Mouse (Mus musculus): ENCODE measurements around the gene Selplg.

DNA sequence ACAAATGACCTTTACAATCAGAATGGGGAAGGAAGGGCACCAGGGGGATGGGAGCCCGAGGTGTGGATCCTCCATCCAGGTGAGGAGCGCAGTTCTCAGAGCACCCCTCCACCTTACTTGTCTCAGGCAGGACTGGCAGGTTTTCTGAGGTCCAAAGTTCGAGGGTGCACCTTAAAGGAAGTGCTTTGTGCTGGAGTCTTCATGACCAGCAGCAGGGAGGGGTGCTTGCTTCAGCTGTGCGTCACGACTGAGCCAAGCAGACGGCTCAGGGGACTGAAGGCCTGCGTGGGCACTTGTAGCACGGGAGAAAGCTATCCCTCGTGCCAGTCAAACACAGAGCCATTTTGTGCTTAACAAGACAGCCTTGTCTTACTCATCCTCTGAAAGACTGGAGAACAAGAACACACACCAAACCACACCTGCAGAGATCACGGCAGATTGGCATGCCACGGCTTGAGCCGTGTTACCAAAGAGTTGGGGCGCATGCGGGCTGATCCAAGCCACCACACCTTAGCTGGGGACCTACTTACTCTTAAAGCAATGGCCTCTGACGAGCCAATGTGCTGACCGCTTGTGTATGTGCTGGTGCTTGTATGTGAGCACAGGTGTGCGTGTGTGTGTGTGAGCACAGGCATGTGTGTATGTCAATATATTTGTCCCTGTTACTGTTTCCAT lies 46.6 kb upstream of the Selplg start:
- TF ChIP-seq CTCF (IDR thresholded peaks at IDR 0.05; ENCODE audit: extremely low read depth, insufficient read depth, insufficient read length, insufficient replicate concordance) (no peak), POLR2A (IDR thresholded peaks at IDR 0.05; ENCODE audit: low read depth, low read length) (no peak)

Measured in spleen, adult 2 months (tissue).